Mouse (Mus musculus) kidney, adult 2 months (tissue): ENCODE data around the gene Cct8l1.

ENCODE experiments used
- CTCF ChIP-seq: fragments of 200-500 bp; conservative IDR thresholded peaks from 2 replicates; pipeline ENCODE4 v1.5.1; 2011; ENCODE audit warnings: low read depth, mild to moderate bottlenecking, control low read depth, low read length, moderate library complexity, mixed read lengths; ENCODE audit not compliant: insufficient read depth, insufficient read length
- POLR2A ChIP-seq: fragments of 200-500 bp; IDR thresholded peaks from one replicate; pipeline ENCODE4 v1.6.1; 2011; ENCODE audit warnings: low read depth, low read length, control low read depth

DNA sequence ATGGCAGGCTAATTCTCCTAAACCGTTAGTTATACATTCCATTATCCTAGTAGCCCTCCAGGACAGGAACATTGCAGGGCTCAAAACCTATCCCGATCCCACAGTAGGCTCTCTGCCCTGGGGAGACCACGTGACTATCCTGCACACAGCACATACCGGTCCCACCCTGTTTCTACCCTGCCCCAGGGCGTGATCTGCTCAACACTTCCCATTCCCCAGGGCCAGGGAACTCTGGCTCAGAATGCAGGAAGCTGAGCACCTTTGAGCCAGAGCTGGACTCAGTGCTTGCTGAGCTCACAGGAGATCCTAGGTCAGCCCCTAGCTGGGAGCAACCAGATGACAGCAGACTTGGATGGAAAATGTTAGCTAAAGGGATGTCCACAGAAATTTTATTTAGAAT lies 10.2 kb downstream of the Cct8l1 start:
- TF ChIP-seq CTCF (no peak), POLR2A (no peak)
